Mouse (Mus musculus): ENCODE measurements around the gene Cntnap2. TPM values are rescaled to one million over a fixed set of nuclear protein-coding genes. Genes with fewer than 3 reads are reported as not detected.

The Cntnap2 gene
- total and polyA plus RNA-seq, 3 experiments, result 0.30 to 0.79 (median 0.44) TPM

DNA sequence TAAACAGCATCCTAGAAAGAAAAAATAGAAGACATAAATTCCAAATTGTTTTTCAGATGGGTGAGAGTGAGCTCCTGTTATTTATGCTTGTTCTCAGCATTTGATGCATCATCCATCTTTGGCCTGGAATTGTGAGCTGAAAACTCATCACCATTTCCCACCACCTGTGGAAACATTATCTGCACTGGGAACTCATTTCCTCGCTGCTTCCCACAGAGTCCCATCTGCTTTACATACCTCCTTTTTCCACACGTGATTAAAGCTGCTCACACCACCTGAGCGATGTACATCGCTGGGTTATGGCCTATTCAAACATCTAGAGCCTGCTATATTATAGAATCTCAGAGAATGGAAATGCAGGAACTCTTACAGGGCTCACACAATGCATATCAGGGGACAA is 1413.5 kb downstream of the Cntnap2 start:
- no peaks in the 10 kb centered on the region for H3K79me2 ChIP-seq (replicated peaks; ENCODE audit: control insufficient read depth, extremely low read depth, insufficient read depth, poor library complexity, severe bottlenecking)
- H3K36me3 ChIP-seq (replicated peaks in 1 of 2; ENCODE audit: control insufficient read depth in 1 of 2, insufficient read depth in 1 of 2, low read length in 1 of 2), result no peaks in the 10 kb centered on the region
- no peaks in the 10 kb centered on the region for H3K4me1 ChIP-seq (ENCODE audit: control insufficient read depth in 1 of 2, insufficient read depth in 2 of 2)
- TF ChIP-seq CTCF (conservative IDR thresholded peaks at IDR 0.05 in 1 of 2, IDR thresholded peaks at IDR 0.05 in 1 of 2; ENCODE audit: low read depth in 2 of 2, low read length in 2 of 2) (no peak), E2F4 (IDR thresholded peaks at IDR 0.05; ENCODE audit: insufficient replicate concordance, low read depth, low read length) (no peak), ELF1 (IDR thresholded peaks at IDR 0.05; ENCODE audit: low read depth, low read length) (no peak), SIN3A (IDR thresholded peaks at IDR 0.05; ENCODE audit: low read length) (no peak), ETS1 (conservative IDR thresholded peaks at IDR 0.05; ENCODE audit: low read depth, low read length) (no peak), USF1 (IDR thresholded peaks at IDR 0.05; ENCODE audit: low read depth, low read length) (no peak), RCOR1 (conservative IDR thresholded peaks at IDR 0.05; ENCODE audit: low read depth, low read length) (no peak), TBP (conservative IDR thresholded peaks at IDR 0.05; ENCODE audit: low read depth, low read length) (no peak), SMC3 (IDR thresholded peaks at IDR 0.05; ENCODE audit: low read depth, low read length) (no peak), NRF1 (IDR thresholded peaks at IDR 0.05; ENCODE audit: low read depth, low read length) (no peak), POLR2A (IDR thresholded peaks at IDR 0.05; ENCODE audit: low read depth, low read length) (no peak), ZMIZ1 (IDR thresholded peaks at IDR 0.05; ENCODE audit: low read depth, low read length) (no peak), NELFE (IDR thresholded peaks at IDR 0.05; ENCODE audit: low read depth, low read length) (no peak), HCFC1 (IDR thresholded peaks at IDR 0.05; ENCODE audit: low read depth, low read length) (no peak), RAD21 (IDR thresholded peaks at IDR 0.05; ENCODE audit: low read depth, low read length) (no peak), EP300 (IDR thresholded peaks at IDR 0.05; ENCODE audit: low read length) (no peak)
- dilution Hi-C loops (cut with MboI; ENCODE audit: extremely low pct_ligation_motif_present, extremely low pct_unique_long_range_greater_than_20kb, low sequenced_read_pairs), result no loop called here
- no peaks in the 10 kb centered on the region for H3K27me3 ChIP-seq (replicated peaks)
- no peak overlapping the region for H3K9ac ChIP-seq (ENCODE audit: insufficient read depth, low read depth)
- H3K4me3 ChIP-seq (replicated peaks in 1 of 3; ENCODE audit: low read depth in 2 of 3, low read length in 2 of 3, poor library complexity in 1 of 3), result no peak overlapping the region
- in situ Hi-C loops (cut with MboI; ENCODE audit: low pct_ligation_motif_present, low pct_unique_long_range_greater_than_20kb, low sequenced_read_pairs), result no loop called here
- no peak overlapping the region for H3K27ac ChIP-seq (ENCODE audit: insufficient read depth, low read depth)
- DNase-seq (ENCODE audit: extremely low read depth), result no peak
- no peak overlapping the region for H3K4me2 ChIP-seq (ENCODE audit: insufficient read depth, low read depth, poor library complexity, severe bottlenecking)
- no peaks in the 10 kb centered on the region for H3K9me3 ChIP-seq (replicated peaks; ENCODE audit: low read length)

DNA sequence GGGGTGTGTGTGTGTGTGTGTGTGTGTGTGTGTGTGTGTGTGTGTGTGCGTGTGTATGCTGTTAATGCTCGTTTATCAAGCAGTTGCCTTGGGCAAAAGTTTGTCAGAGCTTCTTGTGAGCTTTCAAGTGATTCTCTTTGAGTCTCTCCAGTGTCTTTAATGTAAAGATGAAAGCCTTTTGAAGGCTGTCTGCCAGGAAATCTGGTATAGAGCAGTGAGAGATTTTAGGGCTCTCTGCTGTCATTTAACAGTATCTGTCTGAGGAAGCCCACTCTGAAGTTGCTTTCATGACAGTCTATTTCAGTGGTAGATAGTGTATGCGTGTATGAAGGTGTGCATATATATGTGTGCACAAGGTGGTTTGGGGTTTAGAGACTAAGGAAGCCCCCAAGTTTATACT is 1425.2 kb downstream of the Cntnap2 start:
- no peaks in the 10 kb centered on the region for H3K4me1 ChIP-seq (ENCODE audit: control insufficient read depth in 1 of 2, insufficient read depth in 2 of 2)
- no peak overlapping the region for H3K9ac ChIP-seq (ENCODE audit: insufficient read depth, low read depth)
- H3K36me3 ChIP-seq (replicated peaks in 1 of 2; ENCODE audit: control insufficient read depth in 1 of 2, insufficient read depth in 1 of 2, low read length in 1 of 2), result no peaks in the 10 kb centered on the region
- no peak overlapping the region for H3K4me3 ChIP-seq (replicated peaks in 1 of 3; ENCODE audit: low read depth in 2 of 3, low read length in 2 of 3, poor library complexity in 1 of 3)
- no peaks in the 10 kb centered on the region for H3K79me2 ChIP-seq (replicated peaks; ENCODE audit: control insufficient read depth, extremely low read depth, insufficient read depth, poor library complexity, severe bottlenecking)
- no peak for TF ChIP-seq ETS1 (conservative IDR thresholded peaks at IDR 0.05; ENCODE audit: low read depth, low read length)
- no peak for TF ChIP-seq GABPA (IDR thresholded peaks at IDR 0.05; ENCODE audit: insufficient replicate concordance, low read depth, low read length)
- no peak for TF ChIP-seq POLR2AphosphoS2 (IDR thresholded peaks at IDR 0.05; ENCODE audit: low read depth, low read length)
- no peak for TF ChIP-seq MAFK (IDR thresholded peaks at IDR 0.05; ENCODE audit: insufficient replicate concordance, low read length)
- TF ChIP-seq CTCF (conservative IDR thresholded peaks at IDR 0.05 in 1 of 2, IDR thresholded peaks at IDR 0.05 in 1 of 2; ENCODE audit: low read depth in 2 of 2, low read length in 2 of 2), result no peak
- no peak for TF ChIP-seq RAD21 (IDR thresholded peaks at IDR 0.05; ENCODE audit: low read depth, low read length)
- TF ChIP-seq ZMIZ1 (IDR thresholded peaks at IDR 0.05; ENCODE audit: low read depth, low read length), result no peak
- TF ChIP-seq USF2 (conservative IDR thresholded peaks at IDR 0.05; ENCODE audit: low read depth, low read length), result no peak
- no peak for TF ChIP-seq KAT2A (IDR thresholded peaks at IDR 0.05; ENCODE audit: insufficient replicate concordance, low read length)
- no peak for TF ChIP-seq ZC3H11A (IDR thresholded peaks at IDR 0.05; ENCODE audit: low read depth, low read length)
- TF ChIP-seq RCOR1 (conservative IDR thresholded peaks at IDR 0.05; ENCODE audit: low read depth, low read length), result no peak
- no peak for TF ChIP-seq EP300 (IDR thresholded peaks at IDR 0.05; ENCODE audit: low read length)
- H3K4me2 ChIP-seq (ENCODE audit: insufficient read depth, low read depth, poor library complexity, severe bottlenecking), result no peak overlapping the region
- no peaks in the 10 kb centered on the region for H3K27me3 ChIP-seq (replicated peaks)
- dilution Hi-C loops (cut with MboI; ENCODE audit: extremely low pct_ligation_motif_present, extremely low pct_unique_long_range_greater_than_20kb, low sequenced_read_pairs), result no loop called here
- no peaks in the 10 kb centered on the region for H3K9me3 ChIP-seq (replicated peaks; ENCODE audit: low read length)
- H3K27ac ChIP-seq (ENCODE audit: insufficient read depth, low read depth), result no peak overlapping the region
- in situ Hi-C loops (cut with MboI; ENCODE audit: low pct_ligation_motif_present, low pct_unique_long_range_greater_than_20kb, low sequenced_read_pairs), result no loop called here
- no peak for DNase-seq (ENCODE audit: extremely low read depth)
